Mouse (Mus musculus): Measurements from ENCODE around the gene Chrm3. TPM values are rescaled to one million over a fixed set of nuclear protein-coding genes. Genes with fewer than 3 reads are reported as not detected.

Gene Chrm3
- polyA plus RNA-seq, 1 experiment from 2014 or later, result 0.32 TPM

GRCm38 (mm10) chr13:9930606-9931005, 430.0 kb downstream of the Chrm3 start:
- ATAC-seq (replicated peaks; ENCODE audit: low FRiP score), result 0 out of 2 replicates have a peak, but pooled peaks have one; percentile 36
- 89% methylated on average over 1 of the region's 1 CpGs for WGBS

GRCm38 (mm10) chr13:9929978-9930377, 430.7 kb downstream of the Chrm3 start:
- H3K4me2 ChIP-seq (ENCODE audit: low read depth, low read length, severe bottlenecking), result no peak overlapping the region
- ATAC-seq (replicated peaks; ENCODE audit: low FRiP score), result peak; percentile 85

More at GRCm38 (mm10) chr13:9930606-9931005, 430.0 kb downstream of the Chrm3 start:
- Histone ChIP-seq H3K4me3 (ENCODE audit: low read depth, low read length) (no peak overlapping the region), H3K9ac (ENCODE audit: low read length) (no peak overlapping the region), H3K9me3 (ENCODE audit: control insufficient read depth, low read length) (no peaks in the 10 kb centered on the region), H3K27ac (ENCODE audit: low read depth, low read length) (no peak overlapping the region), H3K4me2 (ENCODE audit: low read depth, low read length, severe bottlenecking) (no peak overlapping the region), H3K27me3 (ENCODE audit: control insufficient read depth, insufficient read depth, low read length) (no peaks in the 10 kb centered on the region), H3K36me3 (ENCODE audit: control insufficient read depth, insufficient read depth, low read length) (no peaks in the 10 kb centered on the region), H3K4me1 (replicated peaks; ENCODE audit: control insufficient read depth, insufficient read depth, low read length) (peaks cover 5% of the 10 kb centered on the region; the same call in 1 of the 2 replicates)
- no peak for DNase-seq (ENCODE audit: low spot score)

GRCm38 (mm10) chr13:9921150-9921549, 439.5 kb downstream of the Chrm3 start:
- ATAC-seq (replicated peaks; ENCODE audit: low FRiP score), result no peak
- no peak overlapping the region for H3K27ac ChIP-seq (ENCODE audit: low read depth, low read length)
- no peaks in the 10 kb centered on the region for H3K4me1 ChIP-seq (replicated peaks; ENCODE audit: control insufficient read depth, insufficient read depth, low read length)
- H3K27me3 ChIP-seq (ENCODE audit: control insufficient read depth, insufficient read depth, low read length), result no peaks in the 10 kb centered on the region
- 85% methylated on average over 1 of the region's 1 CpGs for WGBS
- no peak for DNase-seq (ENCODE audit: low spot score)
- no peak overlapping the region for H3K4me2 ChIP-seq (ENCODE audit: low read depth, low read length, severe bottlenecking)
- no peaks in the 10 kb centered on the region for H3K36me3 ChIP-seq (ENCODE audit: control insufficient read depth, insufficient read depth, low read length)
- H3K9me3 ChIP-seq (ENCODE audit: control insufficient read depth, low read length), result no peaks in the 10 kb centered on the region
- H3K9ac ChIP-seq (ENCODE audit: low read length), result no peak overlapping the region
- no peak overlapping the region for H3K4me3 ChIP-seq (ENCODE audit: low read depth, low read length)

More at GRCm38 (mm10) chr13:9929978-9930377, 430.7 kb downstream of the Chrm3 start:
- peak; percentile 61 for DNase-seq (ENCODE audit: low spot score)
- no peak overlapping the region for H3K4me3 ChIP-seq (ENCODE audit: low read depth, low read length)
- no peaks in the 10 kb centered on the region for H3K27me3 ChIP-seq (ENCODE audit: control insufficient read depth, insufficient read depth, low read length)
- no peak overlapping the region for H3K9ac ChIP-seq (ENCODE audit: low read length)
- no peaks in the 10 kb centered on the region for H3K9me3 ChIP-seq (ENCODE audit: control insufficient read depth, low read length)
- H3K36me3 ChIP-seq (ENCODE audit: control insufficient read depth, insufficient read depth, low read length), result no peaks in the 10 kb centered on the region
- no peak overlapping the region for H3K27ac ChIP-seq (ENCODE audit: low read depth, low read length)
- peaks cover 5% of the 10 kb centered on the region; the same call in 1 of the 2 replicates for H3K4me1 ChIP-seq (replicated peaks; ENCODE audit: control insufficient read depth, insufficient read depth, low read length)
- WGBS, result 44% methylated on average over 2 of the region's 2 CpGs

- no peaks in the 10 kb centered on the region for H3K9me3 ChIP-seq (ENCODE audit: control insufficient read depth, low read length)
- no peak overlapping the region for H3K4me3 ChIP-seq (ENCODE audit: low read depth, low read length)
- no peak overlapping the region for H3K4me2 ChIP-seq (ENCODE audit: low read depth, low read length, severe bottlenecking)
- H3K4me1 ChIP-seq (replicated peaks; ENCODE audit: control insufficient read depth, insufficient read depth, low read length), result no peaks in the 10 kb centered on the region
- no peak overlapping the region for H3K27ac ChIP-seq (ENCODE audit: low read depth, low read length)
- H3K27me3 ChIP-seq (ENCODE audit: control insufficient read depth, insufficient read depth, low read length), result no peaks in the 10 kb centered on the region
- ATAC-seq (replicated peaks; ENCODE audit: low FRiP score) (no peak), DNase-seq (ENCODE audit: low spot score) (no peak)
- no peaks in the 10 kb centered on the region for H3K36me3 ChIP-seq (ENCODE audit: control insufficient read depth, insufficient read depth, low read length)
- WGBS, result 90% methylated on average over 4 of the region's 4 CpGs
- no peak overlapping the region for H3K9ac ChIP-seq (ENCODE audit: low read length)
These were observed 447.9 kb downstream of the Chrm3 start for GRCm38 (mm10) chr13:9912697-9913096.

GRCm38 (mm10) chr13:9908707-9909106, 451.9 kb downstream of the Chrm3 start:
- no peak for ATAC-seq (replicated peaks; ENCODE audit: low FRiP score)
- Histone ChIP-seq H3K4me1 (replicated peaks; ENCODE audit: control insufficient read depth, insufficient read depth, low read length) (no peaks in the 10 kb centered on the region), H3K27me3 (ENCODE audit: control insufficient read depth, insufficient read depth, low read length) (no peaks in the 10 kb centered on the region), H3K27ac (ENCODE audit: low read depth, low read length) (no peak overlapping the region), H3K9me3 (ENCODE audit: control insufficient read depth, low read length) (no peaks in the 10 kb centered on the region; the same call in 1 of the 2 replicates), H3K4me2 (ENCODE audit: low read depth, low read length, severe bottlenecking) (no peak overlapping the region), H3K36me3 (ENCODE audit: control insufficient read depth, insufficient read depth, low read length) (no peaks in the 10 kb centered on the region), H3K9ac (ENCODE audit: low read length) (no peak overlapping the region), H3K4me3 (ENCODE audit: low read depth, low read length) (no peak overlapping the region)
- WGBS, result 83% methylated on average over 2 of the region's 2 CpGs
- DNase-seq (ENCODE audit: low spot score), result no peak

GRCm38 (mm10) chr13:9907202-9907601, 453.4 kb downstream of the Chrm3 start:
- H3K9ac ChIP-seq (ENCODE audit: low read length), result no peak overlapping the region
- no peak for ATAC-seq (replicated peaks; ENCODE audit: low FRiP score)

GRCm38 (mm10) chr13:9904455-9904854, 456.2 kb downstream of the Chrm3 start:
- Histone ChIP-seq H3K4me2 (ENCODE audit: low read depth, low read length, severe bottlenecking) (no peak overlapping the region), H3K27ac (ENCODE audit: low read depth, low read length) (no peak overlapping the region), H3K36me3 (ENCODE audit: control insufficient read depth, insufficient read depth, low read length) (no peaks in the 10 kb centered on the region), H3K4me3 (ENCODE audit: low read depth, low read length) (no peak overlapping the region), H3K9me3 (ENCODE audit: control insufficient read depth, low read length) (no peaks in the 10 kb centered on the region; the same call in 1 of the 2 replicates), H3K4me1 (replicated peaks; ENCODE audit: control insufficient read depth, insufficient read depth, low read length) (no peaks in the 10 kb centered on the region), H3K27me3 (ENCODE audit: control insufficient read depth, insufficient read depth, low read length) (no peaks in the 10 kb centered on the region), H3K9ac (ENCODE audit: low read length) (no peak overlapping the region)
- no peak for DNase-seq (ENCODE audit: low spot score)
- ATAC-seq (replicated peaks; ENCODE audit: low FRiP score), result no peak

More at GRCm38 (mm10) chr13:9907202-9907601, 453.4 kb downstream of the Chrm3 start:
- H3K27me3 ChIP-seq (ENCODE audit: control insufficient read depth, insufficient read depth, low read length), result no peaks in the 10 kb centered on the region
- H3K36me3 ChIP-seq (ENCODE audit: control insufficient read depth, insufficient read depth, low read length), result no peaks in the 10 kb centered on the region
- H3K9me3 ChIP-seq (ENCODE audit: control insufficient read depth, low read length), result no peaks in the 10 kb centered on the region; the same call in 1 of the 2 replicates
- no peak for DNase-seq (ENCODE audit: low spot score)
- H3K27ac ChIP-seq (ENCODE audit: low read depth, low read length), result no peak overlapping the region
- H3K4me3 ChIP-seq (ENCODE audit: low read depth, low read length), result no peak overlapping the region
- no peaks in the 10 kb centered on the region for H3K4me1 ChIP-seq (replicated peaks; ENCODE audit: control insufficient read depth, insufficient read depth, low read length)
- WGBS, result 82% methylated on average over 3 of the region's 3 CpGs
- no peak overlapping the region for H3K4me2 ChIP-seq (ENCODE audit: low read depth, low read length, severe bottlenecking)

GRCm38 (mm10) chr13:9900653-9901385, 459.8 kb downstream of the Chrm3 start:
- Histone ChIP-seq H3K4me2 (ENCODE audit: low read depth, low read length, severe bottlenecking) (no peak overlapping the region), H3K4me1 (replicated peaks; ENCODE audit: control insufficient read depth, insufficient read depth, low read length) (no peaks in the 10 kb centered on the region), H3K27ac (ENCODE audit: low read depth, low read length) (no peak overlapping the region), H3K27me3 (ENCODE audit: control insufficient read depth, insufficient read depth, low read length) (no peaks in the 10 kb centered on the region), H3K4me3 (ENCODE audit: low read depth, low read length) (no peak overlapping the region), H3K36me3 (ENCODE audit: control insufficient read depth, insufficient read depth, low read length) (no peaks in the 10 kb centered on the region), H3K9me3 (ENCODE audit: control insufficient read depth, low read length) (no peaks in the 10 kb centered on the region; the same call in 1 of the 2 replicates), H3K9ac (ENCODE audit: low read length) (no peak overlapping the region)
- ATAC-seq (replicated peaks; ENCODE audit: low FRiP score) (no peak), DNase-seq (ENCODE audit: low spot score) (no peak)
- whole genome bisulfite sequencing, result 89% methylated on average over 5 of the region's 5 CpGs
